Mouse (Mus musculus) layer of hippocampus, adult 6 months (tissue): ENCODE results near the gene Nkrf. TPM values are rescaled to one million over a fixed set of nuclear protein-coding genes. Genes with fewer than 3 reads are reported as not detected.

Experiments used
- long read RNA-seq, 2 experiments: library from polyadenylated mRNA; unstranded; transcript quantifications; one replicate each; pipeline ENCODE4 v2.0.0; 2019 to 2020
- polyA plus RNA-seq: library from polyadenylated mRNA; unstranded; fragments of <200 nt; fragmentation: Nextera tagmentation; gene quantifications from 2 replicates; pipeline ENCODE4 v1.2.3, GENCODE M21; 2021

The Nkrf gene
- 11.6 and 11.9 TPM in 2 replicates for polyA plus RNA-seq
- long read RNA-seq, experiment 1, transcript Nkrf-201 (3 exons, 3,268 nt): major isoform, 11 of 20 reads
- long read RNA-seq, experiment 1, partial matches to known transcripts: 2 of 20 reads
- long read RNA-seq, experiment 1, other reads (novel, unspliced or antisense): 7 of 20 reads
- long read RNA-seq, experiment 2, transcript Nkrf-201 (3 exons, 3,268 nt): major isoform, 130 of 143 reads
- long read RNA-seq, experiment 2, partial matches to known transcripts: 2 of 143 reads
- long read RNA-seq, experiment 2, other reads (novel, unspliced or antisense): 11 of 143 reads

DNA sequence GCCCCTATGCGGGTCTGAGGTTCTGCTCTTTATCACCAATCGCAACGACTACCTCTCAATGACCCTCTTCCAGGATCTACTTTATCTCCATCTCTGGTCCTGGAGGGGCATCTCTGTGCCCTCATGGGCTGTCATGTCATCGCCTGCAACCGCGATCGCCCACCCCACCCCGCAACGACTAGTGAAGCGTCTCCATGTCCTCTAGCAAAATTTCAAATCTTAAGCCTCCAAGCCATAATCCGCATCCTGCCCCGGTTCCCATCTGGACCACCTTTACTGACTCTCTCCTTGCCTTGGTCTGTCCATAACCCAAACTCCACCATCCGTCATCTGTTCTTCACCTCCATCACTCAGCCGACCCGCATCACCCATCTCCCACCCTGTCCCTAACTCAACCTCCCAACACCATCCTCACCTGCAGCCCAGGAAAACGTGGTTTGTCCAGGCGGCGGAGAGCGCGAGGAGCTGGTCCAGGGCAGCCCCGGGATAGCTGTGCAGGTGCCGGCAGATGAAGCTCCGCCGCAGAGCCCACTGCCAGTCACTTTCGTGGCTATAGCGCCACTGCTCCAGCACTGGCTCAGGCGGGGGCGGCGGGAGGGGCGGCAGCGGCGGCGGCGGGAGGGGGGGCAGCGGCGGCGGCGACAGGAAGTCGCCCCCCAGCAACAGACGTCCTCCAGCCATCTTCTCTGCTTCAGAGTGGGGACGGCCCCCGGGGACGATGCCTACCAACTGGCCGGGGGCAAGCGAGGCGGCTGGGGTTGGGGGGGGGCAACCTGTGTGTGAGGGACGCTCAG is at the start of gene Nkrf:
Nkrf (minus strand) TSS at position 579 of the 794 bp plus-strand sequence.

DNA sequence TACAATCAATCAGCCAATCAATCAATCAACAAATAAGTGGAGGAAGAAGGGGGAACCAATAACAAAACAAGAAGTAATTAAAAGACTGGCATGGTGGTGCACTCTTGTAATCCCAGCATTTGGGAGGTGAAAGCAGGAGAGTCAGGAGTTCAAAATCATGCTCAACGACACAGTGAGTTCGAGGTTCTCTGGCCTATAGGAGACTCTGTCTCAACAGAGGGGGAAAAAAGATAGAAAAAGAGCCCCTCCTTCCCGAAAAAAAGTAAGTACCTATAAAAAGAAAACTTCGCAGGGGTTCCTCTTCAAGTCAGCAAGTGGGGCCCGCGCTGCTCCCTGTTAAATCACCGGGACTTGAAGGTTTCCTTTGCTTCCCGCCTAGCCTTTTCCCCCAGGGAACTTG is 28.9 kb downstream of the Nkrf start, which contains the start of the genes Ube2a and C330007P06Rik:
Ube2a (plus strand) TSS at position 136 of the 400 bp plus-strand sequence.
C330007P06Rik (minus strand) TSS at position 347 of the 400 bp plus-strand sequence.

Other genes with a start within 250 kb of the Nkrf start
- gene Slc25a43, start 159.2 kb downstream of the Nkrf start, polyA plus RNA-seq: 0.13 TPM in 2 replicates
- gene Slc25a5, start 107.2 kb downstream of the Nkrf start, polyA plus RNA-seq: 357 and 458 TPM in 2 replicates
- gene Ube2a, start 29.0 kb downstream of the Nkrf start, polyA plus RNA-seq: 67.2 and 70.9 TPM in 2 replicates
- 23.2 and 25.5 TPM in 2 replicates for gene C330007P06Rik, start 28.8 kb downstream of the Nkrf start, polyA plus RNA-seq
- 29.7 and 31.6 TPM in 2 replicates for gene Sept6, start 88.9 kb upstream of the Nkrf start, polyA plus RNA-seq
- not detected in 2 replicates for gene Sowahd, start 145.9 kb upstream of the Nkrf start, polyA plus RNA-seq
- 1,190 and 1,219 TPM in 2 replicates for gene Rpl39, start 182.5 kb upstream of the Nkrf start, polyA plus RNA-seq
- 9.2 and 10.0 TPM in 2 replicates for gene Upf3b, start 207.4 kb upstream of the Nkrf start, polyA plus RNA-seq
- 8.8 and 9.7 TPM in 2 replicates for gene Nkap, start 223.9 kb upstream of the Nkrf start, polyA plus RNA-seq